Mouse (Mus musculus) ES-Bruce4 (cell line): ENCODE results near the gene Alkbh7.

Experiments
- CTCF ChIP-seq: IDR thresholded peaks from one replicate; pipeline ENCODE4 v1.8.1; 2011; ENCODE audit warnings: low read depth, low read length
- POLR2A ChIP-seq: IDR thresholded peaks from one replicate; pipeline ENCODE4 v1.8.1; 2011; ENCODE audit warnings: low read length; ENCODE audit not compliant: insufficient read depth

GRCm38 (mm10) chr17:57048816-57049215, 51.7 kb downstream of the Alkbh7 start:
- TF ChIP-seq POLR2A (no peak), CTCF (no peak)
